Mouse (Mus musculus) kidney, postnatal 0 days (tissue): ENCODE data around the gene Blvrb. TPM values are rescaled to one million over a fixed set of nuclear protein-coding genes. Genes with fewer than 3 reads are reported as not detected.

ENCODE experiments used
- ATAC-seq: fragments of 200-750 bp; cut with Nextera tagmentation; replicated peaks from 2 replicates; pipeline ENCODE4 v1.8.0; 2017; ENCODE audit warnings: low read depth, moderate number of reproducible peaks, moderate TSS enrichment, moderate library complexity; ENCODE audit not compliant: low FRiP score
- DNase-seq: peaks from one replicate; pipeline ENCODE4 v3.0.0-alpha.2; 2016; ENCODE audit warnings: low spot score
- H3K27ac ChIP-seq: fragments of 300-500 bp; sonication (generic); 2 replicates; pipeline ENCODE4 v1.5.1; 2014; ENCODE audit warnings: mild to moderate bottlenecking
- H3K27me3 ChIP-seq: fragments of 300-500 bp; sonication (generic); 2 replicates; pipeline ENCODE4 v1.6.1; 2014; ENCODE audit warnings: low read length, mixed read lengths; ENCODE audit not compliant: insufficient read depth
- H3K36me3 ChIP-seq: fragments of 300-500 bp; sonication (generic); 2 replicates; pipeline ENCODE4 v1.6.1; 2014; ENCODE audit warnings: low read length, mixed read lengths; ENCODE audit not compliant: insufficient read depth
- H3K4me1 ChIP-seq: fragments of 300-500 bp; sonication (generic); replicated peaks from 2 replicates; pipeline ENCODE4 v1.6.1; 2014; ENCODE audit warnings: antibody characterized with exemption, low read length, mixed read lengths; ENCODE audit not compliant: insufficient read depth
- H3K4me2 ChIP-seq: fragments of 300-500 bp; sonication (generic); 2 replicates; pipeline ENCODE4 v1.6.1; 2014; ENCODE audit warnings: mild to moderate bottlenecking, low read length, moderate library complexity, mixed read lengths
- H3K4me3 ChIP-seq: fragments of 300-500 bp; sonication (generic); replicated peaks from 2 replicates; pipeline ENCODE4 v1.5.1; 2014; ENCODE audit warnings: low read depth, low read length
- H3K9ac ChIP-seq: fragments of 300-500 bp; sonication (generic); 2 replicates; pipeline ENCODE4 v1.6.1; 2014; ENCODE audit warnings: low read depth, low read length
- H3K9me3 ChIP-seq: fragments of 300-500 bp; sonication (generic); replicated peaks from 2 replicates; pipeline ENCODE4 v1.6.1; 2016; ENCODE audit warnings: low read length, inconsistent platforms, mixed read lengths
- CTCF ChIP-seq: IDR thresholded peaks from 2 replicates; pipeline ENCODE4 v1.5.1; 2016; ENCODE audit warnings: antibody characterized with exemption, low read depth, mild to moderate bottlenecking, moderate library complexity
- WGBS: fragments of 180-500 bp; shearing (Covaris S2); extraction: QIAGEN DNeasy Blood & Tissue Kit; methylation state at CpG from one replicate; pipeline ENCODE4 v1.1.7; 2014; 5-methylcytosine and 5-hydroxymethylcytosine counted together
- polyA plus RNA-seq: library from polyadenylated mRNA; unstranded; fragments of >200 nt; fragmentation: Nextera tagmentation; extraction: Ambion mirVana; gene quantifications from 2 replicates; pipeline ENCODE4 v1.2.1, GENCODE M21; 2015

The Blvrb gene
- polyA plus RNA-seq, 1 experiment from 2014 or later = 40.1 TPM

DNA sequence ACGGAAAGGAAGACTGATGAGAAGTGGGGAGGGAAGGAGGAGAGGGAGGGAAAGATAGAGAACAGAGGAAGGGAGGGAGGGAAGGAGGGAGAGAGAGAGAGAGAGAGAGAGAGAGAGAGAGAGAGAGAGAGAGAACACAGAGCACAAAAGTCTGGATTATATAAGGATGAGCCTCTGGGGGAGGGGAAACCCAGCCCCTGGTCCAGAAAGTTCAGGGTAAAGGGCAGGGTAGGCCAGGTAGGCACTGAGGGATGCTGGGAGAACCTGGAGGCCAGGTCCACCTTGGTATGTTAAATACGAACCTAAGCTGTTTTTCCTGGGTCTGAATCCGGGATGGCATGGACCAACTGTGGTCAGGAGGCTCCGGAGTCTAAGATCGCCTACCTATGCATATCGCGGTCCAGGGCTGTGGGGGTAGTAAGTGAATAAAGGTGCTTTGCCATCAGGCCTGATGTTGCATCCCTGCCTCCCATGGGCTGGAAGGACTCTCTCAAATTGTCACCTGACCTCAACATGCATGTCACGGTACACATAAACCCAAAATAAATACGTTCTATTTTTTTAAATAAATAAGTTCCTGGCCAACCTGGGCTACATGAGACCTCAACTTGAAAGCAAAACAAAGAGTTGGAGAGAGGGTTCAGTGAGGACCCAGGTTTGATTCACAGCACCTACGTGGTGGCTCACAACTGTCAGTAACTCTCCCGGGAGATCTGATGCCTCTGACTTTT is 23.8 kb downstream of the Blvrb start:
- no peaks in the 10 kb centered on the region; the same call in 1 of the 2 replicates for H3K4me1 ChIP-seq
- DNase-seq (no peak), ATAC-seq (no peak)
- H3K27ac ChIP-seq = no peak overlapping the region
- WGBS = 91% methylated on average over 11 of the region's 11 CpGs
- H3K9ac ChIP-seq = no peak overlapping the region
- peaks cover 5% of the 10 kb centered on the region; the same call in 1 of the 2 replicates for H3K36me3 ChIP-seq
- H3K9me3 ChIP-seq = no peaks in the 10 kb centered on the region
- H3K4me2 ChIP-seq = no peak overlapping the region
- no peak for TF ChIP-seq CTCF
- no peaks in the 10 kb centered on the region for H3K27me3 ChIP-seq
- H3K4me3 ChIP-seq = no peak overlapping the region

GRCm38 (mm10) chr7:27472596-27472995 is 24.8 kb downstream of the Blvrb start:
- peak; percentile 18 for DNase-seq
- ATAC-seq = no peak
- Histone ChIP-seq H3K27ac (peak overlapping the region; percentile 72), H3K9me3 (no peaks in the 10 kb centered on the region), H3K36me3 (peaks cover 5% of the 10 kb centered on the region; the same call in 1 of the 2 replicates), H3K4me2 (peak overlapping the region; percentile 63), H3K27me3 (no peaks in the 10 kb centered on the region), H3K4me3 (peak overlapping the region; percentile 73), H3K9ac (peak overlapping the region; percentile 36; the same call in 1 of the 2 replicates), H3K4me1 (peaks cover under 1% of the 10 kb centered on the region; the same call in 1 of the 2 replicates)
- TF ChIP-seq CTCF = no peak
- 31% methylated on average over 7 of the region's 7 CpGs for WGBS

- peak within 1 kb of the TSS; percentile 63 for H3K4me2 ChIP-seq
- under 1% methylated on average over 36 of the region's 36 CpGs for WGBS
- H3K9ac ChIP-seq = peak within 1 kb of the TSS; percentile 66
- peaks cover 5% of the 10 kb centered on the region; the same call in 1 of the 2 replicates for H3K36me3 ChIP-seq
- DNase-seq (peak; percentile 99), ATAC-seq (peak; percentile 94)
- no peaks in the 10 kb centered on the region for H3K27me3 ChIP-seq
- H3K4me1 ChIP-seq = peaks cover 6% of the 10 kb centered on the region
- peak within 1 kb of the TSS; percentile 94 for H3K27ac ChIP-seq
- H3K9me3 ChIP-seq = no peaks in the 10 kb centered on the region
- TF ChIP-seq CTCF = peak; percentile 18; the same call in 1 of the 2 replicates
- H3K4me3 ChIP-seq = peak within 1 kb of the TSS; percentile 73
Measured at GRCm38 (mm10) chr7:27473156-27473834, 25.5 kb downstream of the Blvrb start, which contains the start of gene Sertad3. Gene Sertad3 (plus strand): TSS chr7:27473768.

DNA sequence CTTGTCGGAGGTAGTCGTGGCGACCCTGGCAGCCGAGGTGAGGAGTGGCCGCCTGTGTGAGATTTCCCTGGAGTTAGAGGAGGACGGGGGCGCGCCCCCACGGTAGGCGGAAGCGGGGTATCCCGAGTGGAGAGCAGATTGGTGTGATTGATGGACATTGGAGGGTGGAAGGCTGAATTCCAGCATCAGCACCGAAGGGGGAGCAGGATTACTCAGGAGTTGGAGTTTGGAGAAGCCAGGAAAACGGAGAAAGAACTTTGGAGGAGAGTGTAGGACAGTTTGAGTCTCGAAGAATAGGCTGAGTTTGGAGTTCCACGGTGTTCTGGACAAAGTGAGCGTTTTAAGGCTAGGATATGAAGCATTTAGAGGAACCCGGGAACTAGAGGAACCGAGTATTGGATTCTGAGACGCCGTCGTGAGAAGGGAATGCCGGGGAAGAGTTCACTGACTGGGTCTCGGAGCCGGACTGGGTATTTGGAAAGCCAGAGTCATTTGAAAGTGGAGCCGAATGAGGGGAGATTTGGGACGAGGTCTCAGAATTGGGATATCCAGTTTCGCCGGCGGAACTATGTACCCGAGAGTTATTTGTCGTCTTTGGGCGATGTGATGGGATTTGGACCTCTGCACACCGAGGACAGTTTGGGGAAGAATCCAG is 26.2 kb downstream of the Blvrb start:
- Histone ChIP-seq H3K9ac (peak overlapping the region; percentile 66), H3K27me3 (no peaks in the 10 kb centered on the region), H3K27ac (peak overlapping the region; percentile 94), H3K9me3 (no peaks in the 10 kb centered on the region), H3K4me3 (peak overlapping the region; percentile 73), H3K36me3 (peaks cover 5% of the 10 kb centered on the region; the same call in 1 of the 2 replicates), H3K4me2 (peak overlapping the region; percentile 63), H3K4me1 (peaks cover 6% of the 10 kb centered on the region)
- TF ChIP-seq CTCF = no peak
- ATAC-seq = no peak
- under 1% methylated on average over 34 of the region's 34 CpGs for WGBS
- DNase-seq = peak; percentile 60

GRCm38 (mm10) chr7:27474490-27474954 is 26.7 kb downstream of the Blvrb start:
- WGBS = under 1% methylated on average over 22 of the region's 23 CpGs
- H3K9ac ChIP-seq = peak overlapping the region; percentile 66
- peak; percentile 93 for ATAC-seq

DNA sequence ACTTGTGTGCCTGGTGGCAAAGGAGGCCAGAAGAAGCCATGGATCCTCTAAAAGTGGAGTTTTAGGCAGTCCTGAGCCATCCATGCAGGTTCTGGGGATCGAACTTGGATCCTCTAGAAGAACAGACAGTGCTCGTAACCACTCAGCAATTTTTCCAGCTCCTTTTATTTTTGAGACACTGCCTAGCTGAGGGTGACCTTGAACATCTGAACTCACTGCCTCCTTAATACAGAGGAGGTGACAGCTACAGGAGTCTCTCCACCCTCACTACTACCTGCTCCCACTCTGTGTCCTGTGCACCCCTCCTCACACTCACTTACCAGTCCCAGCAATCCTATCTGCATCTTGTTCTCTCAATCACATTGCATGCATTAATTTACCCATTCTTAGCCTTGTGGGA is 27.8 kb downstream of the Blvrb start:
- no peak overlapping the region for H3K27ac ChIP-seq
- WGBS = 91% methylated on average over 2 of the region's 2 CpGs
- ATAC-seq = no peak
- H3K4me3 ChIP-seq = no peak overlapping the region
- no peak overlapping the region for H3K9ac ChIP-seq
- peaks cover 6% of the 10 kb centered on the region for H3K4me1 ChIP-seq
- H3K27me3 ChIP-seq = no peaks in the 10 kb centered on the region
- H3K36me3 ChIP-seq = peaks cover 5% of the 10 kb centered on the region; the same call in 1 of the 2 replicates
- TF ChIP-seq CTCF = no peak
- H3K9me3 ChIP-seq = no peaks in the 10 kb centered on the region
- DNase-seq = no peak
- peak overlapping the region; percentile 63; the same call in 1 of the 2 replicates for H3K4me2 ChIP-seq

More at GRCm38 (mm10) chr7:27474490-27474954, 26.7 kb downstream of the Blvrb start:
- peak; percentile 72 for TF ChIP-seq CTCF
- Histone ChIP-seq H3K36me3 (peaks cover 5% of the 10 kb centered on the region; the same call in 1 of the 2 replicates), H3K4me3 (peak overlapping the region; percentile 73), H3K4me2 (peak overlapping the region; percentile 63), H3K4me1 (peaks cover 6% of the 10 kb centered on the region), H3K27me3 (no peaks in the 10 kb centered on the region), H3K27ac (peak overlapping the region; percentile 94), H3K9me3 (no peaks in the 10 kb centered on the region)
- DNase-seq = peak; percentile 100
